Mouse (Mus musculus): Measurements from ENCODE around the gene Bcat2. TPM values are rescaled to one million over a fixed set of nuclear protein-coding genes. Genes with fewer than 3 reads are reported as not detected.

Gene Bcat2
- total and polyA plus RNA-seq, 3 experiments, result 13.5 to 65.6 (median 30.9) TPM

DNA sequence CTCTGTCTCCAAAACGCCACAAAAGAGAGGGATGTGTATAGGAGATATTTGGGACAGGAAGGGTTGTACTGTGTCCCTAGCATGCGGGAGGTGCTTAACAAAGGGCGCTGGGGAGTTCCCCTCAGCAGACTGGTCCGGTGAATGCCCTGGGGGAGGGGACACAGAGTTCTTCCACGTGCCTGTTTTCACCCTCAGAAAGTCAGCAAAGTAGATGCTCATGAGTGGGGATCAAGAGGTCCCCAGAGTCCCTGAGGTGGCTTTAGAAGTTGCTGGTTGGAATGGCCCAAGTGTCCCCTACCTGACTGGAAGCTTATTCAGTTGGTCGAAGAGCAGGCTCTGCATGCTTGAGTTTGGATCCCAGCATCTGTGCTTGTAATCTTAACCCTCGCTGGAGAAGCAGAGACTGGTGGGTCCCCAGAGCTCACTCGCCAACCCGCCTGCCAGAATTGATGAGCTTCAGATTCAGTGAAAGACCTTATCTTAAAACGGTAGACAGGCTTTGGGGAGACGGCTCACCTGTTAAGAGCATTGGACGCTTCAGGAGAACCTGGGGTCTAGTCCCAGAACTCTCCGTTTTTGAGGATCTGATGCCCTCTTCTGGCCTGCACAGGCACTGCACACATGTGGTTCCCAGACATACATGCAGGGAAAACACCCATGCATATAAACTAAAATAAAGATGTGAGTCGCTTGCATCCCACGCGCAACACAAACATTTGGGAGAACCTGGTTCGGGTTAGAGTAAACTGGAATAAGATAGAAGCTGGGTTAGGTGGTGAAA lies 8.9 kb upstream of the Bcat2 start:
- no peak; the same call in 1 of the 2 replicates for TF ChIP-seq TCF12 (IDR thresholded peaks at IDR 0.05; ENCODE audit: low read depth, low read length)
- peak; percentile 82 for TF ChIP-seq MYC (IDR thresholded peaks at IDR 0.05; ENCODE audit: low read depth, low read length)
- 0 out of 2 replicates have a peak, but pooled peaks have one; percentile 31 for TF ChIP-seq HCFC1 (IDR thresholded peaks at IDR 0.05; ENCODE audit: low read depth, low read length)
- 0 out of 2 replicates have a peak, but pooled peaks have one; percentile 6 for TF ChIP-seq ETS1 (conservative IDR thresholded peaks at IDR 0.05; ENCODE audit: low read depth, low read length)
- TF ChIP-seq NRF1 (IDR thresholded peaks at IDR 0.05; ENCODE audit: low read depth, low read length), result no peak
- peak; percentile 70 for TF ChIP-seq CHD2 (IDR thresholded peaks at IDR 0.05; ENCODE audit: low read length)
- TF ChIP-seq ZNF384 (IDR thresholded peaks at IDR 0.05; ENCODE audit: low read depth, low read length), result no peak
- peak; percentile 60 for TF ChIP-seq MAX (IDR thresholded peaks at IDR 0.05; ENCODE audit: low read length)
- no peak; the same call in 1 of the 2 replicates for TF ChIP-seq IRF4 (IDR thresholded peaks at IDR 0.05; ENCODE audit: low read depth, low read length)
- TF ChIP-seq RAD21 (IDR thresholded peaks at IDR 0.05; ENCODE audit: low read depth, low read length), result peak; percentile 83
- TF ChIP-seq ZC3H11A (IDR thresholded peaks at IDR 0.05; ENCODE audit: low read depth, low read length), result 0 out of 2 replicates have a peak, but pooled peaks have one; percentile 3
- TF ChIP-seq POLR2A (IDR thresholded peaks at IDR 0.05; ENCODE audit: low read depth, low read length), result no peak
- TF ChIP-seq JUND (conservative IDR thresholded peaks at IDR 0.05; ENCODE audit: low read depth, low read length), result no peak
- no peak for TF ChIP-seq GABPA (IDR thresholded peaks at IDR 0.05; ENCODE audit: insufficient replicate concordance, low read depth, low read length)
- TF ChIP-seq CTCF (conservative IDR thresholded peaks at IDR 0.05 in 1 of 2, IDR thresholded peaks at IDR 0.05 in 1 of 2; ENCODE audit: low read depth in 2 of 2, low read length in 2 of 2), result peak; percentile 63 to 84
- peak; percentile 55; the same call in 1 of the 2 replicates for TF ChIP-seq SIN3A (IDR thresholded peaks at IDR 0.05; ENCODE audit: low read length)
- no peak for TF ChIP-seq UBTF (IDR thresholded peaks at IDR 0.05; ENCODE audit: low read depth, low read length)
- peak; percentile 68; the same call in 1 of the 2 replicates for TF ChIP-seq MAZ (IDR thresholded peaks at IDR 0.05; ENCODE audit: low read depth, low read length)
- no peak for TF ChIP-seq ZKSCAN1 (IDR thresholded peaks at IDR 0.05; ENCODE audit: borderline replicate concordance, low read depth, low read length)
- TF ChIP-seq BHLHE40 (IDR thresholded peaks at IDR 0.05; ENCODE audit: low read depth, low read length), result peak; percentile 84
- TF ChIP-seq SMC3 (IDR thresholded peaks at IDR 0.05; ENCODE audit: low read depth, low read length), result peak; percentile 61
- peak; percentile 65 for TF ChIP-seq MXI1 (IDR thresholded peaks at IDR 0.05; ENCODE audit: low read depth, low read length)
- Histone ChIP-seq H3K9ac (ENCODE audit: insufficient read depth, low read depth) (no peak overlapping the region; the same call in 1 of the 2 replicates), H3K4me2 (ENCODE audit: insufficient read depth, low read depth, poor library complexity, severe bottlenecking) (peak overlapping the region; percentile 67), H3K4me3 (replicated peaks in 1 of 3; ENCODE audit: low read depth in 2 of 3, low read length in 2 of 3, poor library complexity in 1 of 3) (peak overlapping the region; percentile 7 to 48 (median 44)), H3K79me2 (replicated peaks; ENCODE audit: control insufficient read depth, extremely low read depth, insufficient read depth, poor library complexity, severe bottlenecking) (no peaks in the 10 kb centered on the region), H3K9me3 (replicated peaks; ENCODE audit: low read length) (no peaks in the 10 kb centered on the region), H3K36me3 (replicated peaks in 1 of 2; ENCODE audit: control insufficient read depth in 1 of 2, insufficient read depth in 1 of 2, low read length in 1 of 2) (peaks cover 0 to 5% of the 10 kb centered on the region in 2 experiments), H3K27ac (ENCODE audit: insufficient read depth, low read depth) (no peak overlapping the region), H3K27me3 (replicated peaks) (no peaks in the 10 kb centered on the region), H3K4me1 (ENCODE audit: control insufficient read depth in 1 of 2, insufficient read depth in 2 of 2) (peaks cover 0 to 45% of the 10 kb centered on the region in 2 experiments; a peak in 2 of 4 replicates)
- in situ Hi-C loops (cut with MboI; ENCODE audit: low pct_ligation_motif_present, low pct_unique_long_range_greater_than_20kb, low sequenced_read_pairs), result loop anchor here (5.0 kb wide), 1 partner anchor 94 kb away; the partner anchor contains the start of gene Bax
- dilution Hi-C loops (cut with MboI; ENCODE audit: extremely low pct_ligation_motif_present, extremely low pct_unique_long_range_greater_than_20kb, low sequenced_read_pairs), result no loop called here
- DNase-seq (ENCODE audit: extremely low read depth), result peak; percentile 80
